Mouse (Mus musculus): ENCODE results near the gene Fnd3c2.
"Not testable (repeated sequence)": the region's sequence is repeated elsewhere in the genome, so short reads cannot be mapped to it uniquely, and the experiment has no call there.

Gene Fnd3c2

GRCm38 (mm10) chrX:106255276-106255675 is at the start of gene Fnd3c2:
Fnd3c2 (minus strand) TSS chrX:106255376.
- DNase-seq: no peak

GRCm38 (mm10) chrX:106284441-106284840 is 29.3 kb upstream of the Fnd3c2 start:
- no peak for DNase-seq

DNA sequence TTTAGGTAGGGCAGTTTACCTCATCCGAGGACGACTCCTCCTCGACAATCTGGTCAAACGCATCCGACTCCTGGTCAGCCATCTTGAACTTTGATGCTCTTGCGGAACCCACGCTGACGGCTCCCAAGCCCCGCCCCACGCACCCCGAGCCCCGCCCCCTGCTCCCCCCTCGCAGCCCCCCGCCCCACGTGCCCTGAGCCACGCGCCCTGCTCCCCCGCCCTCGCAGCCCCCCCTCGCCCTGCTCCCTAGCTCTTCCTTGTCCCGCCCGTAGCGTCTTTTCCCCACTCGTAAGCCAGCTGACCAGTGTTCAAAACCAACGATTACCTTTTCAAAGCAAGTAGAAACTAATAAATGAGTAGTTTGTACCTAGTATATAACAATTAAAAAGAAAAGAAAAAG is 34.1 kb downstream of the Fnd3c2 start, which contains the start of gene Taf9b:
Gene Taf9b (minus strand): TSS at position 101 of the 400 bp plus-strand sequence.
- DNase-seq: no peak

DNA sequence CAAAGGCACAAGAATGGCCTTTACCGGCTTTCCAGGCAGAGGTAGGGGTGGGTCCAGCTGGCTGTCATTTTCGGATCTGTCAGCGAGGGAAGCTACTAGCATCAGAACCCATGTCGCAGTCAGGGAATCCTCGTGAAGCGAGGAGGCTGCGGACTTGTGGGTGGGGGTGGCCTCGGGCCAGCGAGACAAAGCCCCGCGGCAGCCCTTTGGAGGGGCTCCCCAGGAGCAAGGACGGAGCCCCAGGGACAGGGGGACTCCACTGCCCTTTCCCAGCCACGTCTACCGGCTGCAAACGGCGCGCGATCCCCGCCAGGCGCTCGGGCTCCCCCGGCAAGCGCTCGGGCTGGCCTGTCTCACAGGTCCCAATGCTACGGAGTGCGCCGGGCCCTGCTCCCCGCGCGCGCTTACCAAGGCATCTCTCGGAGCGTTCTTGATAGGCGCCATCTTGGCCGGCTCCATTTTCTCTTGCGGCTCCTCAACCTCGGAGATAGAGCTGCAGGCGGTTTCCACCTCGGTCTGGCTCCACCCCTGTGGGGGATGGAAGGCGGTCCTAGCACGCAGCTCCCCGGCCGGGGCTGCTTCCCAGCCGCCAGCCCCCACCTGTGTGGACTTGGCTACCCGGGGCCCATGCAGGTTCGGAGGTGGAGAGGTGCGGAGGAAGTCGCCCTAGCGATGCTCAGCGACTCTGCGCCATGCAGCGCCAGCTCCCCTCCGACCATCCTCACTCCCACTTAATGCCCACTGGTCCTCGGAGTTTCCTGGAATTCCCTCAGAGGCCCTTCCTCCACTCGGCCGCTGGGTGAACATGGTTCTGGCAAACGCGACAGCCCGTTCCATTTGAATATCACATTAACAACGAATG is 35.8 kb downstream of the Fnd3c2 start:
- peak; percentile 70 for DNase-seq

DNA sequence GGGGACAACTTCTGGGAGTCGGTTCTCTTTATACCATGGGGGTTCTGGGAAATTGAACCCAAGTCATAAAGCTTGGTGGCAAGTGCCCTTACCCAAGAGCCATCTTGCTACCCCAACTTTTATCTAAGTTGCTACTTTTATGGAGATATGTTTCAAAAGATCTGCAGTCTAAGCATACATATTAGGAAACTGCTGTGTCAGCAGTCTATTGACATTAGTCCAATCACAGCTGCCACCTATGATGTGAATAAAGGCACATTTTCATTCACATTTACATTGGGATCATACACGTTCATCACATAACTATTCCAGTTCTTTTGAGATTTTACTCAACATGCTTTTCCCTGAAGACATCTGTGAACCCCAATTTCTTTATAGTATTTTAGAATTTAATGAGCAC is 46.1 kb downstream of the Fnd3c2 start:
- DNase-seq: no peak

- DNase-seq: no peak
These were observed 56.3 kb downstream of the Fnd3c2 start for GRCm38 (mm10) chrX:106198904-106199303.

GRCm38 (mm10) chrX:106197308-106197707 is 57.9 kb downstream of the Fnd3c2 start:
- DNase-seq: no peak

DNA sequence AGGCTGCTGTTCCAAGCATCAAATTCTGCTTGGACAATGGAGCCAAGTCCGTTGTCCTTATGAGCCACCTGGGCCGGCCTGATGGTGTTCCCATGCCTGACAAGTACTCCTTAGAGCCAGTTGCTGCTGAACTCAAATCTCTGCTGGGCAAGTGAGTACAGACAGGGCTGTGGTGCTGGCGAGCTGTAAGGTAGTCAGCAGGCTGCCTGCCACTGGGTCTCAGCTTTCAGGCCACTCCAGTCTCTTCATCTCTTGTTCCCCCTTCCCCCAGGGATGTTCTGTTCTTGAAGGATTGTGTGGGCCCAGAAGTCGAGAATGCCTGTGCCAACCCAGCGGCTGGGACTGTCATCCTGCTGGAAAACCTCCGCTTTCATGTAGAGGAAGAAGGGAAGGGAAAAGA is 60.8 kb downstream of the Fnd3c2 start:
- not testable (repeated sequence) for DNase-seq

GRCm38 (mm10) chrX:106190091-106190490 is 65.1 kb downstream of the Fnd3c2 start:
- DNase-seq: no peak

GRCm38 (mm10) chrX:106189356-106189755 is 65.8 kb downstream of the Fnd3c2 start:
- no peak for DNase-seq

DNA sequence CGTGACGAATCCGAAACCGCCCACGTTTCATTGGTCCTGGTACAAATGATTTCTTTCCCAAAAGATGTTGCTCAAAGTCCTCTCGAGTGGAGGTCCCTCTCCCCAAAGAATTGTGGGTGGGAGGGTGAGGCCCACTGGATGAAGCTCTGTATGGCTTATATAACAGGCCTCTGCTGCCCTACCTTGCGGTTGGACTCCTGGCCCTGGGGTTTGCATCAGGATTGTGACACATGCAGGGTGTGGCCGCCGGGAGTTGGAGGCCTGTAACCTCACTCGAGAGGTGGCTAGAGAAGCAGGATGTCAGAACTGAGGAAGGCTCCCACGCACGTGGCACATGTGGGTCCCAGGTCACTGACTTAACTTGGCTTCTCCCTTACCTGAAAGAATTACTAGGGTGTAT is 67.4 kb downstream of the Fnd3c2 start:
- DNase-seq: peak; percentile 30

- peak; percentile 87 for DNase-seq
These were observed 68.2 kb downstream of the Fnd3c2 start, which contains the start of gene Pgk1 for GRCm38 (mm10) chrX:106186713-106187649. Pgk1 (plus strand) TSS chrX:106187100.

- DNase-seq: no peak
These were observed 69.5 kb downstream of the Fnd3c2 start for GRCm38 (mm10) chrX:106185706-106186105.

Data from thymus, postnatal 25 days (tissue).